ENCODE assay signal across 10 mouse cellular contexts in genomic region chr3:37073211-37073610, GRCm38 (mm10). TPM values are rescaled to one million over a fixed set of nuclear protein-coding genes. Genes with fewer than 3 reads are reported as not detected.
DNase-seq lines count a peak whose midpoint lies in the region; ATAC-seq and TF ChIP-seq lines count a peak whose summit lies in the region.
"Had no signal": no experiment of that assay in that cellular context is flagged by ENCODE, and none has a peak within 500 bp of the region (broad histone marks: within the 10 kb centered on the region; RNA-seq: fewer than 3 reads in every experiment).

No protein-coding gene starts in this region.

- TF ChIP-seq CTCF in kidney, postnatal 0 days (IDR thresholded peaks at IDR 0.05; ENCODE audit: low read depth): peak; percentile 67

- no peak overlapping the region for H3K4me2 ChIP-seq in embryonic facial prominence, embryonic 14.5 days (ENCODE audit: low read depth, low read length)
- no peak overlapping the region for H3K4me2 ChIP-seq in kidney, postnatal 0 days (ENCODE audit: low read length)

- no peaks in the 10 kb centered on the region for H3K36me3 ChIP-seq in embryonic facial prominence, embryonic 14.5 days (ENCODE audit: control insufficient read depth, insufficient read depth, low read length)
- no peaks in the 10 kb centered on the region for H3K36me3 ChIP-seq in embryonic facial prominence, embryonic 10.5 days (replicated peaks)
- H3K36me3 ChIP-seq in kidney, postnatal 0 days (ENCODE audit: insufficient read depth, low read length): no peaks in the 10 kb centered on the region

- no peak overlapping the region for H3K27ac ChIP-seq in embryonic facial prominence, embryonic 14.5 days (replicated peaks; ENCODE audit: low read depth, low read length)
- H3K27ac ChIP-seq in embryonic facial prominence, embryonic 10.5 days (replicated peaks): no peak overlapping the region
- H3K27ac ChIP-seq in kidney, postnatal 0 days: no peak overlapping the region

- no peaks in the 10 kb centered on the region for H3K27me3 ChIP-seq in embryonic facial prominence, embryonic 14.5 days (replicated peaks; ENCODE audit: control insufficient read depth, insufficient read depth, low read length)
- no peaks in the 10 kb centered on the region for H3K27me3 ChIP-seq in embryonic facial prominence, embryonic 10.5 days (replicated peaks; ENCODE audit: low read depth, poor library complexity, severe bottlenecking)
- no peaks in the 10 kb centered on the region for H3K27me3 ChIP-seq in kidney, postnatal 0 days (ENCODE audit: insufficient read depth, low read length)

- H3K4me3 ChIP-seq in embryonic facial prominence, embryonic 14.5 days (ENCODE audit: low read depth, low read length): no peak overlapping the region
- no peak overlapping the region for H3K4me3 ChIP-seq in embryonic facial prominence, embryonic 10.5 days
- no peak overlapping the region for H3K4me3 ChIP-seq in kidney, postnatal 0 days (replicated peaks; ENCODE audit: low read depth, low read length)
- H3K4me3 ChIP-seq: erythroblast, embryonic 14.5 days had no signal

- peak; percentile 11 for DNase-seq in embryonic facial prominence, embryonic 14.5 days (ENCODE audit: low spot score)
- no peak for DNase-seq in embryonic facial prominence, embryonic 10.5 days (ENCODE audit: low spot score)
- peak; percentile 5 for DNase-seq in 3T3-L1 (ENCODE audit: low read depth, low spot score)
- DNase-seq in adrenal gland, postnatal 36 days: peak; percentile 23 to 30
- DNase-seq in kidney, postnatal 0 days (ENCODE audit: low spot score): peak; percentile 42
- peak; percentile 68 for DNase-seq in lung, postnatal 36 days
- no peak for DNase-seq in frontal cortex, postnatal 14 days (ENCODE audit: low spot score in 2 of 2)
- DNase-seq in MN1 (ENCODE audit: low spot score): no peak

- H3K9ac ChIP-seq in embryonic facial prominence, embryonic 14.5 days (ENCODE audit: low read depth, low read length): no peak overlapping the region
- H3K9ac ChIP-seq in kidney, postnatal 0 days (ENCODE audit: low read depth, low read length): no peak overlapping the region

- no peak for ATAC-seq in embryonic facial prominence, embryonic 14.5 days (ENCODE audit: low read depth)
- no peak for ATAC-seq in kidney, postnatal 0 days (replicated peaks; ENCODE audit: low FRiP score, low read depth)

- H3K4me1 ChIP-seq in embryonic facial prominence, embryonic 14.5 days (ENCODE audit: control insufficient read depth, insufficient read depth, low read length): no peaks in the 10 kb centered on the region
- H3K4me1 ChIP-seq in embryonic facial prominence, embryonic 10.5 days: no peaks in the 10 kb centered on the region
- no peaks in the 10 kb centered on the region for H3K4me1 ChIP-seq in kidney, postnatal 0 days (replicated peaks; ENCODE audit: insufficient read depth, low read length)

- 0 out of 2 replicates have a peak, but pooled peaks cover 5% of the 10 kb centered on the region for H3K9me3 ChIP-seq in embryonic facial prominence, embryonic 14.5 days (ENCODE audit: control insufficient read depth, low read length)
- peaks cover 8% of the 10 kb centered on the region; the same call in 1 of the 2 replicates for H3K9me3 ChIP-seq in embryonic facial prominence, embryonic 10.5 days
- H3K9me3 ChIP-seq in kidney, postnatal 0 days (replicated peaks; ENCODE audit: low read length): no peaks in the 10 kb centered on the region

RNA-seq across cellular contexts. Expression of gene Adad1, which starts 9.9 kb away (rescaled TPM):
- polyA plus RNA-seq in embryonic facial prominence, embryonic 14.5 days (2014; fragmentation: Nextera tagmentation; extraction: Ambion mirVana): 0.51 and 1.0 TPM in 2 replicates
- 0.20 and 0.52 TPM in 2 replicates for polyA plus RNA-seq in embryonic facial prominence, embryonic 10.5 days (2016; fragmentation: Nextera tagmentation; extraction: Ambion mirVana)
- total RNA-seq in adrenal gland, postnatal 36 days (2021): not detected
- polyA plus RNA-seq in kidney, postnatal 0 days (2015; fragmentation: Nextera tagmentation; extraction: Ambion mirVana): 0.11 and 0.31 TPM in 2 replicates
- total RNA-seq: MEL had no signal

RNA-seq across cellular contexts. Expression of gene Il2, which starts 52.5 kb away (rescaled TPM):
- 0.28 and 0.75 TPM in 2 replicates for polyA plus RNA-seq in embryonic facial prominence, embryonic 14.5 days (2014; fragmentation: Nextera tagmentation; extraction: Ambion mirVana)
- 0.18 and 0.22 TPM in 2 replicates for polyA plus RNA-seq in embryonic facial prominence, embryonic 10.5 days (2016; fragmentation: Nextera tagmentation; extraction: Ambion mirVana)
- not detected for total RNA-seq in adrenal gland, postnatal 36 days (2021)
- polyA plus RNA-seq in kidney, postnatal 0 days (2015; fragmentation: Nextera tagmentation; extraction: Ambion mirVana): 0.46 and 0.61 TPM in 2 replicates
- total RNA-seq: MEL had no signal
- polyA plus RNA-seq: erythroblast, embryonic 14.5 days had no signal

Comparison
In these comparisons a context has a peak if more than half of its experiments do, and no peak if none do; other contexts are left out.
1. DNase-seq: peak in embryonic facial prominence, embryonic 14.5 days (single experiment), 3T3-L1 (single experiment), adrenal gland, postnatal 36 days (2 of 2), kidney, postnatal 0 days (single experiment) and lung, postnatal 36 days (single experiment); none in embryonic facial prominence, embryonic 10.5 days (single experiment), frontal cortex, postnatal 14 days (0 of 2) and MN1 (single experiment).